Mouse (Mus musculus) heart, adult 11 months (tissue): ENCODE results near the gene Tdrd3.

Experiments
- DNase-seq: peaks from one replicate; pipeline ENCODE4 v3.0.0; 2022

The Tdrd3 gene

GRCm38 (mm10) chr14:87415808-87416721 lies at the start of gene Tdrd3:
Gene Tdrd3 (plus strand): TSS chr14:87416639.
- DNase-seq, result peak; percentile 100

- no peak for DNase-seq
These were observed 49.3 kb upstream of the Tdrd3 start for GRCm38 (mm10) chr14:87367169-87367568.

GRCm38 (mm10) chr14:87383041-87383440 lies 33.4 kb upstream of the Tdrd3 start:
- no peak for DNase-seq

GRCm38 (mm10) chr14:87384288-87385268 lies 31.9 kb upstream of the Tdrd3 start:
- DNase-seq, result peak; percentile 91

GRCm38 (mm10) chr14:87393096-87393495 lies 23.3 kb upstream of the Tdrd3 start:
- DNase-seq, result no peak

GRCm38 (mm10) chr14:87396643-87397042 lies 19.8 kb upstream of the Tdrd3 start:
- no peak for DNase-seq

GRCm38 (mm10) chr14:87415486-87415807 lies 992 bp upstream of the Tdrd3 start:
- DNase-seq, result no peak

GRCm38 (mm10) chr14:87416755-87417690 lies 584 bp downstream of the Tdrd3 start:
- peak; percentile 97 for DNase-seq

- DNase-seq, result no peak
These were observed 1.2 kb downstream of the Tdrd3 start for GRCm38 (mm10) chr14:87417691-87418070.

GRCm38 (mm10) chr14:87419740-87420139 lies 3.3 kb downstream of the Tdrd3 start:
- no peak for DNase-seq

- no peak for DNase-seq
These were observed 4.1 kb downstream of the Tdrd3 start for GRCm38 (mm10) chr14:87420576-87420975.

- no peak for DNase-seq
These were observed 6.0 kb downstream of the Tdrd3 start for GRCm38 (mm10) chr14:87422432-87422831.

- no peak for DNase-seq
These were observed 10.0 kb downstream of the Tdrd3 start for GRCm38 (mm10) chr14:87426297-87426922.

GRCm38 (mm10) chr14:87427032-87427431 lies 10.6 kb downstream of the Tdrd3 start:
- DNase-seq, result no peak

- DNase-seq, result no peak
These were observed 11.3 kb downstream of the Tdrd3 start for GRCm38 (mm10) chr14:87427659-87428289.

- DNase-seq, result peak; percentile 44
These were observed 17.0 kb downstream of the Tdrd3 start for GRCm38 (mm10) chr14:87433390-87433915.

GRCm38 (mm10) chr14:87435382-87435781 lies 18.9 kb downstream of the Tdrd3 start:
- DNase-seq, result peak; percentile 62

- DNase-seq, result peak; percentile 46
These were observed 23.3 kb downstream of the Tdrd3 start for GRCm38 (mm10) chr14:87439721-87440120.

- no peak for DNase-seq
These were observed 30.0 kb downstream of the Tdrd3 start for GRCm38 (mm10) chr14:87446331-87446913.

- DNase-seq, result peak; percentile 80
These were observed 35.4 kb downstream of the Tdrd3 start for GRCm38 (mm10) chr14:87451645-87452443.
